In the genomic region with DNA sequence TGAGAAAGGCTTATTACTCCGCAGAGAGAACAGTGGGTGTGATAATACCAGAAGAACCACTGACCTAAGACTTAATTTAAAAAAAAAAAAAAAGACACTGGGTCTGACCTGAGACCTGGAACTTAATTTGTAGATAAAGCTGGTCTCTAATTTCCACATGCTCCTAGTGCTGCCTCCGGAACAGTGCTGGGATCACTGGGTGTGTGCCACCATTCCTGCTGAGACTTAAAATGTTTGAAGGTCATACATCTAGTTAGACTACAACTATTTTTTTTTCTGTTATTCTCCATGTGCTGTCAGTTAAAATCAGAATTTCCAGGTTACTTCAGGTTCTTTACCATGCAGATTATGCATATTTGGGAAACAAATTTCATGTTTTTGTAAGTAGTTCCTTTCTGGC, we compare ENCODE assay signal across 8 mouse cellular contexts. TPM values are rescaled to one million over a fixed set of nuclear protein-coding genes. Genes with fewer than 3 reads are reported as not detected.
A peak's percentile ranks its signal among the peaks of the same experiment; 100 is the strongest.
DNase-seq lines count a peak whose midpoint lies in the region; ATAC-seq lines count a peak whose summit lies in the region.

No protein-coding gene starts in this region.

- H3K4me3 ChIP-seq in kidney, embryonic 16.5 days (ENCODE audit: low read length): peak overlapping the region; percentile 92
- peak overlapping the region; percentile 44 for H3K4me3 ChIP-seq in brown adipose tissue, adult 24 weeks (ENCODE audit: insufficient read depth, low read depth, low read length)
- peak overlapping the region; percentile 83 for H3K4me3 ChIP-seq in hindbrain, embryonic 14.5 days (replicated peaks; ENCODE audit: low read length)
- H3K4me3 ChIP-seq in midbrain, embryonic 14.5 days (replicated peaks; ENCODE audit: low read depth, low read length): peak overlapping the region; percentile 89

- H3K27me3 ChIP-seq in kidney, embryonic 16.5 days (ENCODE audit: insufficient read depth, low read length): no peaks in the 10 kb centered on the region
- no peaks in the 10 kb centered on the region for H3K27me3 ChIP-seq in hindbrain, embryonic 14.5 days (ENCODE audit: control insufficient read depth, insufficient read depth, low read length)
- H3K27me3 ChIP-seq in midbrain, embryonic 14.5 days (ENCODE audit: control insufficient read depth, insufficient read depth, low read length): no peaks in the 10 kb centered on the region

- ATAC-seq in kidney, embryonic 16.5 days (ENCODE audit: low FRiP score, low TSS enrichment): no peak
- ATAC-seq in hindbrain, embryonic 14.5 days (ENCODE audit: low FRiP score): no peak
- ATAC-seq in midbrain, embryonic 14.5 days (ENCODE audit: low FRiP score, low TSS enrichment): no peak
- no peak for ATAC-seq in granulocyte monocyte progenitor cell, adult 5-6 weeks (replicated peaks; ENCODE audit: poor library complexity, severe bottlenecking)

- no peaks in the 10 kb centered on the region for H3K9me3 ChIP-seq in kidney, embryonic 16.5 days (ENCODE audit: low read length)
- no peaks in the 10 kb centered on the region for H3K9me3 ChIP-seq in hindbrain, embryonic 14.5 days (ENCODE audit: control insufficient read depth, low read length)
- no peaks in the 10 kb centered on the region for H3K9me3 ChIP-seq in midbrain, embryonic 14.5 days (ENCODE audit: control insufficient read depth, low read length)

- WGBS in kidney, embryonic 16.5 days: 46% methylated on average over 2 of the region's 2 CpGs
- 70% methylated on average over 2 of the region's 2 CpGs for WGBS in hindbrain, embryonic 14.5 days
- WGBS in midbrain, embryonic 14.5 days: 80% methylated on average over 2 of the region's 2 CpGs

- DNase-seq in kidney, adult 11 months: no peak
- DNase-seq in hindbrain, embryonic 14.5 days (ENCODE audit: low spot score): no peak
- no peak for DNase-seq in midbrain, embryonic 14.5 days
- DNase-seq in adrenal gland, adult 2 months: no peak
- no peak for DNase-seq in urinary bladder, postnatal 4 days (ENCODE audit: low spot score in 2 of 2)

- peaks cover 44% of the 10 kb centered on the region for H3K4me1 ChIP-seq in kidney, embryonic 16.5 days (ENCODE audit: insufficient read depth, low read length)
- peaks cover 21% of the 10 kb centered on the region for H3K4me1 ChIP-seq in brown adipose tissue, adult 24 weeks (ENCODE audit: control insufficient read depth, insufficient read depth, insufficient read length, low read length)
- H3K4me1 ChIP-seq in hindbrain, embryonic 14.5 days (replicated peaks; ENCODE audit: control insufficient read depth, insufficient read depth, low read length): peaks cover 37% of the 10 kb centered on the region
- peaks cover 37% of the 10 kb centered on the region for H3K4me1 ChIP-seq in midbrain, embryonic 14.5 days (ENCODE audit: control insufficient read depth, insufficient read depth, low read length)

- peak overlapping the region; percentile 85 for H3K4me2 ChIP-seq in kidney, embryonic 16.5 days (replicated peaks; ENCODE audit: low read depth, low read length)
- peak overlapping the region; percentile 78 for H3K4me2 ChIP-seq in hindbrain, embryonic 14.5 days (replicated peaks)
- peak overlapping the region; percentile 70 for H3K4me2 ChIP-seq in midbrain, embryonic 14.5 days (ENCODE audit: low read length)

- peaks cover 6% of the 10 kb centered on the region for H3K36me3 ChIP-seq in kidney, embryonic 16.5 days (ENCODE audit: insufficient read depth, low read length)
- peaks cover 14% of the 10 kb centered on the region for H3K36me3 ChIP-seq in hindbrain, embryonic 14.5 days (replicated peaks; ENCODE audit: control insufficient read depth, insufficient read depth)
- H3K36me3 ChIP-seq in midbrain, embryonic 14.5 days (ENCODE audit: control insufficient read depth, insufficient read depth, low read length): peaks cover 8% of the 10 kb centered on the region

- no peak overlapping the region for H3K27ac ChIP-seq in kidney, embryonic 16.5 days (ENCODE audit: low read length)
- H3K27ac ChIP-seq in brown adipose tissue, adult 24 weeks (replicated peaks; ENCODE audit: low read depth, low read length): no peak overlapping the region
- H3K27ac ChIP-seq in hindbrain, embryonic 14.5 days: no peak overlapping the region
- no peak overlapping the region for H3K27ac ChIP-seq in midbrain, embryonic 14.5 days (replicated peaks; ENCODE audit: low read depth, low read length)

- peak overlapping the region; percentile 60 for H3K9ac ChIP-seq in kidney, embryonic 16.5 days (replicated peaks; ENCODE audit: low read length)
- peak overlapping the region; percentile 91 for H3K9ac ChIP-seq in hindbrain, embryonic 14.5 days
- H3K9ac ChIP-seq in midbrain, embryonic 14.5 days (replicated peaks; ENCODE audit: low read length): no peak overlapping the region

RNA-seq across cellular contexts. Expression of a gene that starts 2.2 kb away (rescaled TPM):
- polyA plus RNA-seq in kidney, embryonic 16.5 days (2015; fragmentation: Nextera tagmentation; extraction: Ambion mirVana): 34.9 and 38.9 TPM in 2 replicates
- polyA plus RNA-seq in brown adipose tissue, adult 24 weeks (2012; ENCODE audit: insufficient read depth, insufficient read length, missing spikeins): 24.2 and 32.4 TPM in 2 replicates
- polyA plus RNA-seq in hindbrain, embryonic 14.5 days (2014; fragmentation: Nextera tagmentation; extraction: Ambion mirVana): 49.5 and 59.9 TPM in 2 replicates
- 52.3 and 56.3 TPM in 2 replicates for polyA plus RNA-seq in midbrain, embryonic 14.5 days (2014; fragmentation: Nextera tagmentation; extraction: Ambion mirVana)
- 10 to 100 TPM; 31.3 to 56.7 TPM for total RNA-seq in adrenal gland, adult 2 months (2021)
- polyA plus RNA-seq in adrenal gland, adult 2 months (2012; rRNA removed): 42.8 and 46.3 TPM in 2 replicates
- total RNA-seq in granulocyte monocyte progenitor cell, adult 5-6 weeks (2014; fragmentation: Nextera tagmentation): 13.7 and 16.6 TPM in 2 replicates
- 4.1 and 6.7 TPM in 2 replicates for total RNA-seq in granulocyte monocyte progenitor cell, adult 5-6 weeks (2017)

RNA-seq across cellular contexts. Expression of a gene that starts 2.2 kb away (rescaled TPM):
- 495 and 508 TPM in 2 replicates for polyA plus RNA-seq in kidney, embryonic 16.5 days (2015; fragmentation: Nextera tagmentation; extraction: Ambion mirVana)
- 299 and 302 TPM in 2 replicates for polyA plus RNA-seq in brown adipose tissue, adult 24 weeks (2012; ENCODE audit: insufficient read depth, insufficient read length, missing spikeins)
- polyA plus RNA-seq in hindbrain, embryonic 14.5 days (2014; fragmentation: Nextera tagmentation; extraction: Ambion mirVana): 206 and 214 TPM in 2 replicates
- 217 and 224 TPM in 2 replicates for polyA plus RNA-seq in midbrain, embryonic 14.5 days (2014; fragmentation: Nextera tagmentation; extraction: Ambion mirVana)
- 100 to 1,000 TPM; 355 to 363 TPM for total RNA-seq in adrenal gland, adult 2 months (2021)
- polyA plus RNA-seq in adrenal gland, adult 2 months (2012; rRNA removed): 169 and 187 TPM in 2 replicates
- 256 and 296 TPM in 2 replicates for total RNA-seq in granulocyte monocyte progenitor cell, adult 5-6 weeks (2014; fragmentation: Nextera tagmentation)
- total RNA-seq in granulocyte monocyte progenitor cell, adult 5-6 weeks (2017): 242 and 247 TPM in 2 replicates

RNA-seq across cellular contexts. Expression of a gene that starts 11.5 kb away (rescaled TPM):
- polyA plus RNA-seq in kidney, embryonic 16.5 days (2015; fragmentation: Nextera tagmentation; extraction: Ambion mirVana): 40.8 and 43.7 TPM in 2 replicates
- polyA plus RNA-seq in brown adipose tissue, adult 24 weeks (2012; ENCODE audit: insufficient read depth, insufficient read length, missing spikeins): 2.0 and 2.8 TPM in 2 replicates
- 18.6 and 24.4 TPM in 2 replicates for polyA plus RNA-seq in hindbrain, embryonic 14.5 days (2014; fragmentation: Nextera tagmentation; extraction: Ambion mirVana)
- polyA plus RNA-seq in midbrain, embryonic 14.5 days (2014; fragmentation: Nextera tagmentation; extraction: Ambion mirVana): 23.2 and 23.5 TPM in 2 replicates
- 1 to 10 TPM; 3.3 to 5.5 TPM for total RNA-seq in adrenal gland, adult 2 months (2021)
- polyA plus RNA-seq in adrenal gland, adult 2 months (2012; rRNA removed): 2.2 and 2.6 TPM in 2 replicates
- total RNA-seq in granulocyte monocyte progenitor cell, adult 5-6 weeks (2014; fragmentation: Nextera tagmentation): 0.19 and 0.70 TPM in 2 replicates
- total RNA-seq in granulocyte monocyte progenitor cell, adult 5-6 weeks (2017): 1.8 TPM in 1 of 2 replicates, not detected in the other

RNA-seq across cellular contexts. Expression of a gene that starts 17.9 kb away (rescaled TPM):
- polyA plus RNA-seq in kidney, embryonic 16.5 days (2015; fragmentation: Nextera tagmentation; extraction: Ambion mirVana): 37.2 and 45.5 TPM in 2 replicates
- 21.6 and 23.1 TPM in 2 replicates for polyA plus RNA-seq in brown adipose tissue, adult 24 weeks (2012; ENCODE audit: insufficient read depth, insufficient read length, missing spikeins)
- polyA plus RNA-seq in hindbrain, embryonic 14.5 days (2014; fragmentation: Nextera tagmentation; extraction: Ambion mirVana): 136 and 137 TPM in 2 replicates
- polyA plus RNA-seq in midbrain, embryonic 14.5 days (2014; fragmentation: Nextera tagmentation; extraction: Ambion mirVana): 138 and 157 TPM in 2 replicates
- total RNA-seq in adrenal gland, adult 2 months (2021): 10 to 100 TPM; 17.5 to 24.9 TPM
- 16.6 and 18.8 TPM in 2 replicates for polyA plus RNA-seq in adrenal gland, adult 2 months (2012; rRNA removed)
- total RNA-seq in granulocyte monocyte progenitor cell, adult 5-6 weeks (2014; fragmentation: Nextera tagmentation): 8.7 and 9.8 TPM in 2 replicates
- total RNA-seq in granulocyte monocyte progenitor cell, adult 5-6 weeks (2017): 5.2 and 10.7 TPM in 2 replicates

RNA-seq across cellular contexts. Expression of a gene that starts 30.6 kb away (rescaled TPM):
- polyA plus RNA-seq in kidney, embryonic 16.5 days (2015; fragmentation: Nextera tagmentation; extraction: Ambion mirVana): 686 and 695 TPM in 2 replicates
- polyA plus RNA-seq in brown adipose tissue, adult 24 weeks (2012; ENCODE audit: insufficient read depth, insufficient read length, missing spikeins): 770 and 989 TPM in 2 replicates
- 462 and 488 TPM in 2 replicates for polyA plus RNA-seq in hindbrain, embryonic 14.5 days (2014; fragmentation: Nextera tagmentation; extraction: Ambion mirVana)
- 476 and 480 TPM in 2 replicates for polyA plus RNA-seq in midbrain, embryonic 14.5 days (2014; fragmentation: Nextera tagmentation; extraction: Ambion mirVana)
- 100 to 1,000 TPM; 694 to 927 TPM for total RNA-seq in adrenal gland, adult 2 months (2021)
- polyA plus RNA-seq in adrenal gland, adult 2 months (2012; rRNA removed): 1,573 and 1,924 TPM in 2 replicates
- 2,602 and 2,684 TPM in 2 replicates for total RNA-seq in granulocyte monocyte progenitor cell, adult 5-6 weeks (2014; fragmentation: Nextera tagmentation)
- total RNA-seq in granulocyte monocyte progenitor cell, adult 5-6 weeks (2017): 1,938 and 2,180 TPM in 2 replicates
